Mouse (Mus musculus): Measurements from ENCODE around the gene Cox4i2. TPM values are rescaled to one million over a fixed set of nuclear protein-coding genes. Genes with fewer than 3 reads are reported as not detected.
A peak's percentile ranks its signal among the peaks of the same experiment; 100 is the strongest.

Gene Cox4i2
- total and polyA plus RNA-seq, 3 experiments, result 0.16 TPM; not detected in 2

- ATAC-seq (ENCODE audit: extremely low read depth, insufficient number of reproducible peaks, low FRiP score, poor library complexity, severe bottlenecking), result no peak
- H3K4me1 ChIP-seq (ENCODE audit: insufficient read depth, low read depth, low read length), result peaks cover 60% of the 10 kb centered on the region
- H3K4me3 ChIP-seq (ENCODE audit: low read depth, low read length), result peak overlapping the region; percentile 24; the same call in 1 of the 2 replicates
- DNase-seq (ENCODE audit: low spot score), result no peak
- H3K27me3 ChIP-seq (ENCODE audit: insufficient read depth, low read length), result peaks cover 6% of the 10 kb centered on the region; the same call in 1 of the 2 replicates
- no peaks in the 10 kb centered on the region for H3K9me3 ChIP-seq (replicated peaks)
- no peaks in the 10 kb centered on the region for H3K36me3 ChIP-seq (replicated peaks)
- TF ChIP-seq CTCF (IDR thresholded peaks at IDR 0.05; ENCODE audit: low read depth, low read length) (no peak), TAL1 (conservative IDR thresholded peaks at IDR 0.05; ENCODE audit: low read depth, low read length) (no peak), POLR2AphosphoS5 (IDR thresholded peaks at IDR 0.05; ENCODE audit: insufficient replicate concordance, low read depth, low read length) (no peak), GATA1 (IDR thresholded peaks at IDR 0.05; ENCODE audit: borderline replicate concordance, low read length) (no peak), GATA2 (IDR thresholded peaks at IDR 0.05; ENCODE audit: borderline replicate concordance, low read depth, low read length) (no peak)
These were observed 24.8 kb upstream of the Cox4i2 start for GRCm38 (mm10) chr2:152729013-152729635.

- H3K9me3 ChIP-seq (replicated peaks), result no peaks in the 10 kb centered on the region
- DNase-seq (ENCODE audit: low spot score) (no peak), ATAC-seq (ENCODE audit: extremely low read depth, insufficient number of reproducible peaks, low FRiP score, poor library complexity, severe bottlenecking) (peak; percentile 61)
- H3K4me1 ChIP-seq (ENCODE audit: insufficient read depth, low read depth, low read length), result peaks cover 65% of the 10 kb centered on the region
- TF ChIP-seq CTCF (IDR thresholded peaks at IDR 0.05; ENCODE audit: low read depth, low read length), result no peak
- TF ChIP-seq POLR2AphosphoS5 (IDR thresholded peaks at IDR 0.05; ENCODE audit: insufficient replicate concordance, low read depth, low read length), result no peak
- TF ChIP-seq TAL1 (conservative IDR thresholded peaks at IDR 0.05; ENCODE audit: low read depth, low read length), result no peak
- TF ChIP-seq GATA2 (IDR thresholded peaks at IDR 0.05; ENCODE audit: borderline replicate concordance, low read depth, low read length), result no peak
- no peak for TF ChIP-seq GATA1 (IDR thresholded peaks at IDR 0.05; ENCODE audit: borderline replicate concordance, low read length)
- H3K4me3 ChIP-seq (ENCODE audit: low read depth, low read length), result peak overlapping the region; percentile 24; the same call in 1 of the 2 replicates
- H3K27me3 ChIP-seq (ENCODE audit: insufficient read depth, low read length), result peaks cover 6% of the 10 kb centered on the region; the same call in 1 of the 2 replicates
- H3K36me3 ChIP-seq (replicated peaks), result no peaks in the 10 kb centered on the region
These were observed 24.3 kb upstream of the Cox4i2 start for GRCm38 (mm10) chr2:152729636-152730020.

GRCm38 (mm10) chr2:152733201-152733600, 20.8 kb upstream of the Cox4i2 start:
- Histone ChIP-seq H3K4me3 (ENCODE audit: low read depth, low read length) (no peak overlapping the region), H3K9me3 (replicated peaks) (no peaks in the 10 kb centered on the region), H3K27me3 (ENCODE audit: insufficient read depth, low read length) (no peaks in the 10 kb centered on the region), H3K36me3 (replicated peaks) (peaks cover 12% of the 10 kb centered on the region), H3K4me1 (ENCODE audit: insufficient read depth, low read depth, low read length) (peaks cover 59% of the 10 kb centered on the region)
- no peak for ATAC-seq (ENCODE audit: extremely low read depth, insufficient number of reproducible peaks, low FRiP score, poor library complexity, severe bottlenecking)
- DNase-seq (ENCODE audit: low spot score), result no peak
- TF ChIP-seq GATA2 (IDR thresholded peaks at IDR 0.05; ENCODE audit: borderline replicate concordance, low read depth, low read length) (no peak), CTCF (IDR thresholded peaks at IDR 0.05; ENCODE audit: low read depth, low read length) (no peak), TAL1 (conservative IDR thresholded peaks at IDR 0.05; ENCODE audit: low read depth, low read length) (no peak), GATA1 (IDR thresholded peaks at IDR 0.05; ENCODE audit: borderline replicate concordance, low read length) (no peak), POLR2AphosphoS5 (IDR thresholded peaks at IDR 0.05; ENCODE audit: insufficient replicate concordance, low read depth, low read length) (no peak)

GRCm38 (mm10) chr2:152734501-152734900, 19.5 kb upstream of the Cox4i2 start:
- H3K9me3 ChIP-seq (replicated peaks), result no peaks in the 10 kb centered on the region
- peak overlapping the region; percentile 65; the same call in 1 of the 2 replicates for H3K4me3 ChIP-seq (ENCODE audit: low read depth, low read length)
- DNase-seq (ENCODE audit: low spot score) (no peak), ATAC-seq (ENCODE audit: extremely low read depth, insufficient number of reproducible peaks, low FRiP score, poor library complexity, severe bottlenecking) (no peak)
- H3K27me3 ChIP-seq (ENCODE audit: insufficient read depth, low read length), result no peaks in the 10 kb centered on the region
- no peak for TF ChIP-seq CTCF (IDR thresholded peaks at IDR 0.05; ENCODE audit: low read depth, low read length)
- TF ChIP-seq GATA1 (IDR thresholded peaks at IDR 0.05; ENCODE audit: borderline replicate concordance, low read length), result no peak
- no peak for TF ChIP-seq POLR2AphosphoS5 (IDR thresholded peaks at IDR 0.05; ENCODE audit: insufficient replicate concordance, low read depth, low read length)
- TF ChIP-seq GATA2 (IDR thresholded peaks at IDR 0.05; ENCODE audit: borderline replicate concordance, low read depth, low read length), result no peak
- no peak for TF ChIP-seq TAL1 (conservative IDR thresholded peaks at IDR 0.05; ENCODE audit: low read depth, low read length)
- H3K4me1 ChIP-seq (ENCODE audit: insufficient read depth, low read depth, low read length), result peaks cover 59% of the 10 kb centered on the region
- H3K36me3 ChIP-seq (replicated peaks), result peaks cover 14% of the 10 kb centered on the region

GRCm38 (mm10) chr2:152734984-152735383, 19.0 kb upstream of the Cox4i2 start:
- H3K9me3 ChIP-seq (replicated peaks), result no peaks in the 10 kb centered on the region
- H3K36me3 ChIP-seq (replicated peaks), result peaks cover 14% of the 10 kb centered on the region
- ATAC-seq (ENCODE audit: extremely low read depth, insufficient number of reproducible peaks, low FRiP score, poor library complexity, severe bottlenecking) (peak; percentile 18; the same call in 1 of the 2 replicates), DNase-seq (ENCODE audit: low spot score) (peak; percentile 86)
- peaks cover 59% of the 10 kb centered on the region for H3K4me1 ChIP-seq (ENCODE audit: insufficient read depth, low read depth, low read length)
- H3K27me3 ChIP-seq (ENCODE audit: insufficient read depth, low read length), result no peaks in the 10 kb centered on the region
- H3K4me3 ChIP-seq (ENCODE audit: low read depth, low read length), result peak overlapping the region; percentile 65
- TF ChIP-seq GATA1 (IDR thresholded peaks at IDR 0.05; ENCODE audit: borderline replicate concordance, low read length) (no peak), POLR2AphosphoS5 (IDR thresholded peaks at IDR 0.05; ENCODE audit: insufficient replicate concordance, low read depth, low read length) (no peak), TAL1 (conservative IDR thresholded peaks at IDR 0.05; ENCODE audit: low read depth, low read length) (no peak), CTCF (IDR thresholded peaks at IDR 0.05; ENCODE audit: low read depth, low read length) (no peak), GATA2 (IDR thresholded peaks at IDR 0.05; ENCODE audit: borderline replicate concordance, low read depth, low read length) (no peak)

GRCm38 (mm10) chr2:152736090-152736601, 17.8 kb upstream of the Cox4i2 start, which contains the start of gene Id1:
Gene Id1, plus strand, starts transcription at chr2:152736251.
- Histone ChIP-seq H3K9me3 (replicated peaks) (no peaks in the 10 kb centered on the region), H3K4me3 (ENCODE audit: low read depth, low read length) (peak within 1 kb of the TSS; percentile 100), H3K27me3 (ENCODE audit: insufficient read depth, low read length) (no peaks in the 10 kb centered on the region), H3K4me1 (ENCODE audit: insufficient read depth, low read depth, low read length) (peaks cover 64% of the 10 kb centered on the region), H3K36me3 (replicated peaks) (peaks cover 14% of the 10 kb centered on the region)
- DNase-seq (ENCODE audit: low spot score), result peak; percentile 90
- peak; percentile 52 for ATAC-seq (ENCODE audit: extremely low read depth, insufficient number of reproducible peaks, low FRiP score, poor library complexity, severe bottlenecking)
- no peak for TF ChIP-seq GATA1 (IDR thresholded peaks at IDR 0.05; ENCODE audit: borderline replicate concordance, low read length)
- peak; percentile 97 for TF ChIP-seq POLR2AphosphoS5 (IDR thresholded peaks at IDR 0.05; ENCODE audit: insufficient replicate concordance, low read depth, low read length)
- TF ChIP-seq GATA2 (IDR thresholded peaks at IDR 0.05; ENCODE audit: borderline replicate concordance, low read depth, low read length), result no peak
- TF ChIP-seq CTCF (IDR thresholded peaks at IDR 0.05; ENCODE audit: low read depth, low read length), result no peak
